Mouse (Mus musculus) heart, embryonic 16.5 days (tissue): ENCODE measurements around the gene Il1r1. TPM values are rescaled to one million over a fixed set of nuclear protein-coding genes. Genes with fewer than 3 reads are reported as not detected.

Experiments used
- ATAC-seq: fragments of 200-750 bp; cut with Nextera tagmentation; replicated peaks from 2 replicates; pipeline ENCODE4 v1.8.0; 2017; ENCODE audit warnings: moderate number of reproducible peaks; ENCODE audit not compliant: insufficient read depth, low FRiP score; ENCODE audit errors: extremely low read depth
- H3K27ac ChIP-seq: fragments of 300-500 bp; sonication (generic); 2 replicates; pipeline ENCODE4 v1.5.1; 2014; ENCODE audit warnings: mild to moderate bottlenecking, low read length, control low read depth, moderate library complexity
- H3K27me3 ChIP-seq: fragments of 300-500 bp; sonication (generic); 2 replicates; pipeline ENCODE4 v1.6.1; 2014; ENCODE audit warnings: low read length, mixed read lengths; ENCODE audit not compliant: control insufficient read depth, insufficient read depth
- H3K36me3 ChIP-seq: fragments of 300-500 bp; sonication (generic); 2 replicates; pipeline ENCODE4 v1.6.1; 2014; ENCODE audit not compliant: control insufficient read depth, insufficient read depth
- H3K4me1 ChIP-seq: fragments of 300-500 bp; sonication (generic); 2 replicates; pipeline ENCODE4 v1.6.1; 2014; ENCODE audit warnings: low read length, mixed read lengths; ENCODE audit not compliant: control insufficient read depth, insufficient read depth
- H3K4me2 ChIP-seq: fragments of 300-500 bp; sonication (generic); 2 replicates; pipeline ENCODE4 v1.6.1; 2014; ENCODE audit warnings: low read depth, mild to moderate bottlenecking, control low read depth, low read length
- H3K4me3 ChIP-seq: fragments of 300-500 bp; sonication (generic); 2 replicates; pipeline ENCODE4 v1.5.1; 2014; ENCODE audit warnings: mild to moderate bottlenecking, control low read depth, low read length
- H3K9ac ChIP-seq: fragments of 300-500 bp; sonication (generic); 2 replicates; pipeline ENCODE4 v1.6.1; 2014; ENCODE audit warnings: low read length, control low read depth
- H3K9me3 ChIP-seq: fragments of 300-500 bp; sonication (generic); replicated peaks from 2 replicates; pipeline ENCODE4 v1.6.1; 2016; ENCODE audit warnings: low read length; ENCODE audit not compliant: control insufficient read depth
- WGBS: fragments of 180-500 bp; shearing (Covaris S2); extraction: QIAGEN DNeasy Blood & Tissue Kit; methylation state at CpG from one replicate; pipeline ENCODE4 v1.1.7; 2014; 5-methylcytosine and 5-hydroxymethylcytosine counted together
- polyA plus RNA-seq: library from polyadenylated mRNA; unstranded; fragments of >200 nt; fragmentation: Nextera tagmentation; extraction: Ambion mirVana; gene quantifications from 2 replicates; pipeline ENCODE4 v1.2.1, GENCODE M21; 2015

Il1r1 gene
- polyA plus RNA-seq, result 7.8 and 8.1 TPM in 2 replicates

DNA sequence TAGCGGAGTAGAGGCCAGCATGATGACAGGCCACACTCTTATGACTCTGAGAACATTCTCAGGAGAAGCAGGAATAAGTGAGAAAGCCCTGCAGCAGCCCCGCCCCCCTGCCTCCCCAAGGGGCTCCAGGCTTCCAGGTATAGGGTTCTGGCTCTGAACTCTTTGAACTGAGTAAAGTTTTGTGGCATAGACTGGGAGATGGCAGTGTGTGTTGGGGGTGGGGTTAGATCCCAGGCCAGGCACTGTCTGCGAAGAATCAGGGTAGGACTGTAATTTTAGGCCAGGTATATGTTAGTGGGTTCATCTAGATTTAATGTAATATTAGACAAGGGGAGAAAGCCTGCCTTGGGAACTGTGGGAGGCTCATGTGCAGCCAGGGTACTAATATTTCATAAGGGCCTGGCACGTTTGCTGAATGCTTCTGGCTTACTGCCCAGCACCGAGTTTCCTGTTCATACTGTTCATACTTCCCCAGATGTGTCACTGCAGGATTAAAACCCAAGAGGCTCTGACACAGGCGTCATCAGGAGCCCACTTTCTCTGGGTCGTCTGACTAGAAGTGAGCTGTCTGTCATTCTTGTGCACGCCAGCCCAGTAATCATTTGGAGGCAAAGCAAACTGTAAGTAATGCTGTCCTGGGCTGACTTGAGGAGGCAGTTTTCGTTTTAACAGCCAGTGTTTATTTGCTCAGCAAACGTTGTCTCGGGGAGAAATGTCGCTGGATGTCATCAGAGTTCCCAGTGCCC is at the start of gene Il1r1:
Gene Il1r1 (plus strand): TSS at position 542 of the 746 bp plus-strand sequence.
- WGBS, result 21% methylated on average over 12 of the region's 12 CpGs
- Histone ChIP-seq H3K4me1 (peaks cover 22% of the 10 kb centered on the region), H3K9ac (peak within 1 kb of the TSS; percentile 60), H3K27me3 (no peaks in the 10 kb centered on the region), H3K27ac (peak within 1 kb of the TSS; percentile 82), H3K4me3 (peak within 1 kb of the TSS; percentile 44), H3K36me3 (no peaks in the 10 kb centered on the region), H3K9me3 (no peaks in the 10 kb centered on the region), H3K4me2 (peak within 1 kb of the TSS; percentile 60)
- peak; percentile 88 for ATAC-seq

DNA sequence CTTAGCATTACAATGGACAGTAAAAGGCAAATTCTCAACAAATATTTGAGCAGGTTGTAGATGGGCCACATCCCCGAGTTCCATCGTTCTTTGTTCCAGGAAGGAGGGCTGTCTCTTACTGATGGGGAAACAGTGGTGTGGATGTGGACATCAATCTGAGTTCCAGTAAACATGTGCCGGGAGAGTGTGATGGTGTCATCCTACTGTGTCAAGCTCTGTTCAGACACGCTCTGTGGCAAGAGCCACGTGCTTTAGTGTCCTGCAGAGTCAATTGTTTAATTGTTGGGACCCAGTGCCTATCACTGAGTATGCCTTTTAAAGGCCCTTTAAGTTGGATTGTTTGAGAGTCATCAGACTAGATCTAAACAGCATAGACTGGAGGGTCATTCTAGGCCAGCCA is 49.8 kb upstream of the Il1r1 start:
- no peak overlapping the region for H3K4me3 ChIP-seq
- no peak for ATAC-seq
- no peaks in the 10 kb centered on the region for H3K36me3 ChIP-seq
- H3K4me2 ChIP-seq, result no peak overlapping the region
- 87% methylated on average over 5 of the region's 5 CpGs for WGBS
- H3K27me3 ChIP-seq, result no peaks in the 10 kb centered on the region
- 0 out of 2 replicates have a peak, but pooled peaks cover 3% of the 10 kb centered on the region for H3K4me1 ChIP-seq
- no peak overlapping the region for H3K27ac ChIP-seq
- H3K9me3 ChIP-seq, result peaks cover 3% of the 10 kb centered on the region; the same call in 1 of the 2 replicates
- H3K9ac ChIP-seq, result no peak overlapping the region

DNA sequence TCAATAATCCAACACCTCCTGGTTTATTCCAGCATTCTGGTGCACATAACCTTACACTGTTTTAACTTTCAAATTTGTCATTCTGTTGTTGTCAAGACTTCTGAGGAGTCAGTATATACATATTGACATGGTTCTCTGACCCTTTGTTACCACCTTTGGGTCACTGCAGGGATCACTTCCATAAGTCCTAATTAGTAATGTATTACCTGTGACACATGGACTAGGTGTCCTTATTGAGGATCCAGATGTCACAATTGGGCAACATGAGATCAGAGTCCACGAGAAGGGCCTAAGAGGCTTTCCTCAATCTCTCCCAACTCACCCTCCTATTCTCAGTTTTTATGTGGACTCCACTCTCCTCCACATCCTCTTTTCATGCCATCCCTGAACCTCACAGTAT is 49.1 kb upstream of the Il1r1 start:
- H3K4me1 ChIP-seq, result 0 out of 2 replicates have a peak, but pooled peaks cover 3% of the 10 kb centered on the region
- WGBS, result 78% methylated on average over 1 of the region's 1 CpGs
- no peak for ATAC-seq

DNA sequence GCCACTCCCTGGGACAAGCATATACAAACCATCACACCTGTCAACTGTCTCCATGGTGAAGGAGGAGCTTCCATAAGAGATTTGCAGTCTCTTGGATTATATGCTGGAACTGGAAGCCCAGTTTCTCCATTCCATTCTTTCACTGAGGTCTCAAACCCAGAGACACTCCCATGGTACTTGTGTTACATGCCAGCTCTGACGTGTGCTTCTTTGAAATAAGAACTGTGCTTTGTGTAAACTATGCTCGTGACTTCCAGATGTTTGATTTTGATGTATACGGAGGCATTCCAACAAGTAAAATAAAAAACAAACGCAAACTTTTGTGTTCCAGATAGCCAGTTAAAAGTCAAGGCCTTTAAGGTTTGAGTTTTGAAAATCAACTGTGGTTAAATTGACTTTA is 45.8 kb upstream of the Il1r1 start:
- H3K4me3 ChIP-seq, result no peak overlapping the region
- no peak overlapping the region for H3K9ac ChIP-seq
- H3K27ac ChIP-seq, result peak overlapping the region; percentile 49
- H3K27me3 ChIP-seq, result no peaks in the 10 kb centered on the region
- WGBS, result 50% methylated on average over 4 of the region's 4 CpGs
- no peak overlapping the region for H3K4me2 ChIP-seq
- H3K9me3 ChIP-seq, result peaks cover 3% of the 10 kb centered on the region; the same call in 1 of the 2 replicates
- ATAC-seq, result no peak
- H3K4me1 ChIP-seq, result peaks cover 12% of the 10 kb centered on the region
- no peaks in the 10 kb centered on the region for H3K36me3 ChIP-seq

More for the DNA sequence above, 49.1 kb upstream of the Il1r1 start:
- Histone ChIP-seq H3K4me3 (no peak overlapping the region), H3K4me2 (no peak overlapping the region), H3K27ac (no peak overlapping the region), H3K9ac (no peak overlapping the region), H3K36me3 (no peaks in the 10 kb centered on the region), H3K27me3 (no peaks in the 10 kb centered on the region), H3K9me3 (peaks cover 3% of the 10 kb centered on the region; the same call in 1 of the 2 replicates)

DNA sequence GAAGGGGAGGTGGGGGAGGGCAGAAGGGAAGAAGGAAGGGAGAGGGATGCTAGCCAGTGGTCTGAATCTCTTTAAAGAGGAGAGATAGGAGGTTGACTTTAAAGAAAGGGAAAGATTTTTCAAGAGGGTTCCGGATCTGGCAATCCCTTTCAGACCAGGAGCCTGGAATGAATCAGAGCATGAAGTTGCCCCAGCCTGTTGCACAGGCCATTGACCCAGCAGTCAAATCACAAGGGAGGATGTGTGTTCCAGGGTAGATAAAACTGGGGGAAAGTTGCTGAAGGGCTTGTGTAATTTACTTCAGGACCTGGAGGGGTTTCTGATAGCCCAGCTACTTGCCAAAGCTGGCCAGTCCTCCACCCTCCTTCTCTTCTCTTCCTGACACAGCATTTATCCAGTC is 45.4 kb upstream of the Il1r1 start:
- no peak overlapping the region for H3K4me2 ChIP-seq
- H3K4me3 ChIP-seq, result no peak overlapping the region
- no peak overlapping the region for H3K9ac ChIP-seq
- H3K4me1 ChIP-seq, result peaks cover 12% of the 10 kb centered on the region
- 31% methylated on average over 1 of the region's 1 CpGs for WGBS
- peak; percentile 68 for ATAC-seq
- peak overlapping the region; percentile 61 for H3K27ac ChIP-seq
- no peaks in the 10 kb centered on the region for H3K36me3 ChIP-seq
- peaks cover 3% of the 10 kb centered on the region; the same call in 1 of the 2 replicates for H3K9me3 ChIP-seq
- H3K27me3 ChIP-seq, result no peaks in the 10 kb centered on the region

DNA sequence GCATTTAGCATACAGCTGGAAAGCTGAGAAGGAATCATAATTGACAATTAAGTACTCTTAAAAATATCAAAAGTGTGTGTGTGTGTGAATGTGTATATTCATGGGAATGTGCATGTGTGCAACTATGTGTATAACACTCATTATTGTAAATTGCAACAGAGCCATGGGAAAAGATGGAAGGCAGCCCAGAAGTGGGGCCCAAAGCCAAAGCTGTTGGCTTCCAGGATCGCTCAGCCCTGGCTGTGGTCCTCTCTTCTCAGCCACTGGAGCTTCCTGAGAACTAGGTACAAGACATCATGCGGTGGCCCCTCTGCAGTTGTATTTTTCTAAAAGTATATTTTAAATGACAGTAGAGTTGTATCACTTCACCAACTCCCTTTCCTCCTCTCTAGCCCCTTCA is 44.0 kb upstream of the Il1r1 start:
- Histone ChIP-seq H3K27me3 (no peaks in the 10 kb centered on the region), H3K4me2 (no peak overlapping the region), H3K4me3 (no peak overlapping the region), H3K9me3 (peaks cover 3% of the 10 kb centered on the region; the same call in 1 of the 2 replicates), H3K4me1 (peaks cover 12% of the 10 kb centered on the region), H3K9ac (no peak overlapping the region), H3K27ac (no peak overlapping the region), H3K36me3 (no peaks in the 10 kb centered on the region)
- no peak for ATAC-seq
- WGBS, result 73% methylated on average over 2 of the region's 2 CpGs

DNA sequence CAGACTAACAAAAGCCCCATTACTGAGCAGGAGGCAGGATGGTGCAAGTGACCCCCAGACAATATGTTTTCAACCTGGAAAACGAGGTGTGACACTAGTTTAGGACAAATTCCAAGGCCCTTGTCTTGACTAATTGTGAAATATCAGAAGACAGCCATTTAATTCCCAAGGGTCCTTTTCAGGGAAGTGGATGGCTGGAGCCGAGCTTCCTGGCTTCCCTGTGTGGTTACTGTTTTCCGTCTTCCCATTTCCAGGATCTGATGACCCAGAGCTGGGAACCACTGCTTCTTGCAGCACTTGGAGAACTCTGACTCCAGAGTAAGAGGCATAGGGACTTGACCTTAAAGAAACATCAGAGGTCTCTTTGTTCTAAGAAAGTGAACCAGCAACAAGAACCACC is 43.2 kb upstream of the Il1r1 start:
- WGBS, result 68% methylated on average over 3 of the region's 3 CpGs
- Histone ChIP-seq H3K9ac (no peak overlapping the region), H3K4me3 (no peak overlapping the region), H3K4me2 (no peak overlapping the region), H3K27me3 (no peaks in the 10 kb centered on the region), H3K4me1 (peaks cover 12% of the 10 kb centered on the region), H3K9me3 (peaks cover 3% of the 10 kb centered on the region; the same call in 1 of the 2 replicates), H3K36me3 (no peaks in the 10 kb centered on the region), H3K27ac (no peak overlapping the region)
- ATAC-seq, result no peak

DNA sequence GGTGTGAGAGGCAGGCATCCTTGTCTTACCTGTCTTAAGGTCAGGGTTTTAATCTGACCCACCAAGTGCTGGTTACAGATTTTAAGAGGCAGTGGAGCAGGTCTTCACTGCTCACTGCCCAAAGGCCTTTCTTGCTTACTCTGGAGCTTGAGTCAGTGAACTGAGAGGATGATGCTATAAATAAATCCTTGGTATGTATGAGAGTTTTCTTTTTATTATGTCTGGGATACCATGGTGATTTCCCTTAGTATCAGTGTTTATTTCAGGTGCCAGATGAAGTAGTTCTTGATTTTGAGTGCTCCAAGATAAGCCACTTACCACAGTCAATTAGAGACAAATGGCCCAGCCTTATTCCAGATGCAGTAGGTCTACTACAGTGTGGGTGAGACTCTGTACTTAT is 41.5 kb upstream of the Il1r1 start:
- no peaks in the 10 kb centered on the region for H3K9me3 ChIP-seq
- H3K4me3 ChIP-seq, result no peak overlapping the region
- peaks cover 15% of the 10 kb centered on the region for H3K4me1 ChIP-seq
- ATAC-seq, result 0 out of 2 replicates have a peak, but pooled peaks have one; percentile 25
- H3K27me3 ChIP-seq, result no peaks in the 10 kb centered on the region
- no peak overlapping the region for H3K9ac ChIP-seq
- H3K36me3 ChIP-seq, result no peaks in the 10 kb centered on the region
- peak overlapping the region; percentile 3; the same call in 1 of the 2 replicates for H3K4me2 ChIP-seq
- no peak overlapping the region for H3K27ac ChIP-seq

DNA sequence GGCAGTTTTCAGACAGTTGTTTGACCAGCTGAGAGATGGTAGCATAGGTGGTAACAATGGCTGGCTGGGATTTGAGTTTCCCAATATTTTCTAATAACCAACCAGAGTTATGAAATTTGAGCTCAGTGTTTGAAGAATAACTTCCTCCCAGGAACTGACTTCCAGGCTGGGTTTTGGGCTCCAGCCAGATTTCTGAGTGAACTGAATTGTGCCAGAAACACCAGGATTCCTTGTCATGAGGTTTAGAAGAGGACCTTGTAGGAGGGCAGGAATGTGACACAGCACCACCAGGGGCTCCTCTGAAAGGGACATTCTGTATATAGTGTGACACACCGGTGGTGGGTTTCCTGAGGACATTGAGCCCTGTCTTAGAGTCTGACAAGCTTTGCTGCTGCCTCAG is 36.9 kb upstream of the Il1r1 start:
- no peak overlapping the region for H3K4me2 ChIP-seq
- H3K9me3 ChIP-seq, result no peaks in the 10 kb centered on the region
- no peak overlapping the region for H3K9ac ChIP-seq
- H3K4me1 ChIP-seq, result peaks cover 9% of the 10 kb centered on the region
- H3K27me3 ChIP-seq, result no peaks in the 10 kb centered on the region
- no peak for ATAC-seq
- no peaks in the 10 kb centered on the region for H3K36me3 ChIP-seq
- no peak overlapping the region for H3K4me3 ChIP-seq
- no peak overlapping the region for H3K27ac ChIP-seq
- 30% methylated on average over 1 of the region's 1 CpGs for WGBS
